Mouse (Mus musculus): Measurements from ENCODE around the gene Adgb. TPM values are rescaled to one million over a fixed set of nuclear protein-coding genes. Genes with fewer than 3 reads are reported as not detected.
"Not testable (repeated sequence)": the region's sequence is repeated elsewhere in the genome, so short reads cannot be mapped to it uniquely, and the experiment has no call there.

Gene Adgb
- under 1 TPM; 0.08 TPM for total RNA-seq (2021)

DNA sequence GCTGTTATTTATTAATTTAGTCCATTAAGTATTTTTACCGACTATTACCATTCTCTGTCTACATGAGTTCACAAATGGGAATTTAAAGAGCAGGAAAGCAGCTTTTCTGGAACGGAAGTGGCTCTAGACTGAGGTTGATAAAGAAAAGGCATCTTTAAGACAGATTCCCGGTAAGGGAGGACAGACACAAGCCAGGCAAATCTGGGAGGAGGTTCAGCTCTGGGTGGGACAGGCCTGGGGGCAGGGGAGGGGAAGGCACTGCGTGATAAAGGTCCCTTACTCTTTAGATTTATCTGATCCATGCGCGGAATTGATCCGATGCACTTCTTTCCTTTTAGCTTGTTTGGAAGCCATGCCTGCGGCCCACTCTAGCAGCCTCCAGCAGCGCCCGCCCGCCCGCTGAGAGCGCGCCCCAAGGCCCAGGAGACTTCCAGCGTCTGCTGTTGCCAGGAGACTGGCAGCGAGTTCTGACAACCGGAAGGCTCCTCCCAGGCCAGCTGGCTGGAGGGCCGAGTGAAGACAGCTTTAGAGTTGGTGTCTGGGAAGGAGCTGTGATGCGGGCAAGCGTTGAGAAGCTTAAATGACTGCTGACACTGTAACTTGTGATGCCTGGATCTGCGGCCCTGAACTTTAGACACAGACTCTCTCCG is at the start of gene Adgb:
Gene Adgb, minus strand, starts transcription at position 366 of the 650 bp plus-strand sequence.
- DNase-seq: peak; percentile 57 to 66
- intact Hi-C loops (cut with DNase I): no loop called here

DNA sequence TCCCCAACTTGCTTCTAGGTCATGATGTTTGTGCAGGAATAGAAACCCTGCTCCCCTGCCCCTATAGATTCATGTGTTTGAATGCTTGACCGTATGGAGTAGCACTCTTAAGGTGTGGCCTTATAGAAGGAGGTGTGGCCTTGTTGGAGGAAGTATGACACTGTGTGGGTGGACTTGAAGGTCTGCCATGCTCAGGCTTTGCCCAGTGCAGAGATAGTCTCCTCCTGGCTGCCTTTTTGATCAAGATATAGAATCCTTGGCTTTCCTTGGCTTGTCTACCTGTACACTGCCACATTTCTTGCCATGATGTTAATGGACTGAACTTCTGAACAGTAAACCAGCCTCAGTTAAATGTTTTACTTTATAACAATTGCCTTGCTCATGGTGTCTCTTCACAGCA is 8.0 kb upstream of the Adgb start:
- no peak for DNase-seq
- intact Hi-C loops (cut with DNase I): no loop called here

- intact Hi-C loops (cut with DNase I); DNase-seq: not testable (repeated sequence)
These were observed 5.3 kb upstream of the Adgb start for GRCm38 (mm10) chr10:10477429-10477828.

GRCm38 (mm10) chr10:10476956-10477355 is 4.8 kb upstream of the Adgb start:
- intact Hi-C loops (cut with DNase I): no loop called here
- DNase-seq: no peak

- no peak for DNase-seq
- intact Hi-C loops (cut with DNase I): no loop called here
These were observed 4.4 kb upstream of the Adgb start for GRCm38 (mm10) chr10:10476549-10476948.

GRCm38 (mm10) chr10:10468699-10469547 is 3.2 kb downstream of the Adgb start:
- DNase-seq: no peak
- intact Hi-C loops (cut with DNase I): no loop called here

GRCm38 (mm10) chr10:10460113-10460512 is 12.0 kb downstream of the Adgb start:
- no peak for DNase-seq
- intact Hi-C loops (cut with DNase I): no loop called here

DNA sequence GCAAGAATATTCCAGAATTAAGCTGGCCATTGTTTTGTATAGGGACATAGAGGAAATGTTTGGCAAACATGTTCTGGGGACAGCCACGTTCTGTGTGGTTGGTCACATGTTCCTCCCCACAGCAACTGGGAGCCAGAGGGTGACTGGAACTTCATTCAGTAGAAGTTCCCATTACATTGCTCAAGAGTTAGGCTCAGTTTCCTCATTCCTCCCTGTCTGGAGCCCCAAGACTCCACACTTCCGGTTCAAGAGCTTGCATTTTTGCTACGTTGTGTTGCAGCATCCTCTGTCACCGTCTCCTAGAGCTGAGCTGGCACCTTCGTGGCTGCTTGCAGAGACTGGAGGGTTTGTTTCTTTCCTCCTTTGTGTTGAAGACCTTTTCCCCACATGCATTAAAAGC is 15.1 kb downstream of the Adgb start:
- no peak for DNase-seq
- intact Hi-C loops (cut with DNase I): no loop called here

- no peak for DNase-seq
- intact Hi-C loops (cut with DNase I): no loop called here
These were observed 23.1 kb downstream of the Adgb start for GRCm38 (mm10) chr10:10449067-10449466.

GRCm38 (mm10) chr10:10444841-10445466 is 27.2 kb downstream of the Adgb start:
- intact Hi-C loops (cut with DNase I): no loop called here
- DNase-seq: no peak

DNA sequence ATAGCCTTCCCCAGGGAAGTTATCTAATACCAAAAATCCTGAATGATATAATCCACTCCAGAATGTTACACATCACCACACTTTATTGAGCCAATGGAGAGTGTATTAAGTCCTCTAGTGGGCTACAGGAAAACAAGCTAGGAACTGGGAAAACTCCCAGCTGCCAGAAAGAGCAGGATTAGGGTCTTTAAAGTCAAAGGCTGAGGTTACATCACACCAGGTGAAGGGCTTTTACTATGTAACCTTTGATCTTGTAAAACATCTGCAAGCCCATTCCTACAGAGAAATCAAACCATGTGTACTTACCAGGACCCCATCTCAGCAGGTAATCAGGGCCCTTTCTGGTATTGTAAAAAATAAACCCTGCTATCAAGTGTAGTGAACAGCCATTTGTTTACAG is 28.6 kb downstream of the Adgb start:
- intact Hi-C loops (cut with DNase I): no loop called here
- no peak for DNase-seq

DNA sequence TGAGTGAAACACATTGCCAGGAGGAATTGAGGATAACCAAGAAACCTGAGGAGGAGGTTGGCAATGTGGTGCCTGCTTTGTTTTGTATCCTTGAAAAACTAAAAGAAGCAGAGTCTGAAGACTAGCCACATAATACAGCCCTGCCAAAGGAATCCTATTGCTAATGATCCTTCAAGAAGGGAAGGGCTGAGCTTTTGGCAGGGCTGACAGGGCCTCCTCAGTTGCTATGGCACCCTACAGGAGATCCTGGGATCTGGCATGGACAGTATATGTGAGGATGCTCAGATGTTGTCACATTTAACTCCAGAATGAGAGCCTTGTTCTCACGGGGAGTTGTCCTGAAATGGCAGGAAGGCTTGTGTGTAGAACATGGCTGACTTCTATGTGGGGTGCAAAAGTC is 37.1 kb downstream of the Adgb start:
- intact Hi-C loops (cut with DNase I): no loop called here
- no peak for DNase-seq

DNA sequence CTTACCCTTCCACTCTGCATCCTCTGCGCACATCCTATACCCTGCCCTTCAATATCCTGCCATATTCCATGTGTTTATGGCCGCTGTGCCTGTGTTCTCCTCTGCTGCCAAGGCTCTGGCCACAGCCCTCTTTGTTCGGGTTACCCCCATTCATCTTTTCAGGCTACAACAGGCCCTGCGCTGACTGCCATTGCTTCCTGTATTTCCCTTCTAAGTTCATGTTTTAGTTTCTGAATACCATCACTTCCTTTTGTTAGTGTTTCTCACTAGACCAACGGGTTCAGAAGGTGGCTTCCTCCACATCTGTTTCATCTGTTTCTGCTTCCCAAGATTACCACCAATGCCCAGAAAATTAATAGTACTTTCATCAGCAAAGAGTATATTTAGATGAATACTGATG is 42.5 kb downstream of the Adgb start:
- intact Hi-C loops (cut with DNase I): no loop called here

DNA sequence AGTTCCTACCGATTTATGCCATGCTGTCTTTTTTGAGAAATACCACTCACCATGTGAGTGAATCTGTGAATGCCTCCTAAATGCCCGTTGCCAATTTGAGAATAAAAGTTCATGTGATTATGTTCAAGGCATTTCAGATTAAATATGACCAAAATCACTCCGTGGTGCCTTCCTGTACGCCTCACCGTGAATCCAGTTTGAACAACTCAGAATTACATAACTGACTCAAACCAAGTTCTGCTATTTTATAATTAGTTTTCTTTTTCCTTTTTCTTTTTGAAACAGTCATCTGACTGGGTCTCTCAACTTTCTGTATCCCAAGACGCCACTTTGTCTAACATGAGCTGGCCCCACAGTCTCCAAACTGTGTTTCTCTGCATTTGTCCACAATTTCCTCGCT is 43.1 kb downstream of the Adgb start:
- DNase-seq: no peak
- intact Hi-C loops (cut with DNase I): no loop called here

More for the DNA sequence above, 42.5 kb downstream of the Adgb start:
- DNase-seq: no peak

DNA sequence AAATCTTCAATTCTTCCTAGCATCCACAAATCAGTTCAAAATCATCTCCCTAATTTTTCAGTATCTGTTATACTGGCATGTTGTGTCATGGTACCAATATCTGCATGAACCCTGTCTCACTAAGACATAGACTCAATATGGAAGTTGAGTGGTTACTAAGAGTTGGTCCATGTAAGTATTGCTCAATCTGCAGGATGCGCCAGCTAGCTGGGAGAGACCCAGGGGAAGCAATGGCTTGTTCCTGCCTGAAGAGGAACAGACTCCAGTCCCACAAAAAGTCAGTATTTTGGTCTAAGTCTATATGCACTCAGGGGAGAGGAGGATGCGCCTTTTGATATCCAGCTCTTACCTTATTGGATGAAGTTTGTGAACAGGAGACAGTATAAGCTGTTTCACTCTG is 47.7 kb downstream of the Adgb start:
- DNase-seq: no peak
- intact Hi-C loops (cut with DNase I): no loop called here

DNA sequence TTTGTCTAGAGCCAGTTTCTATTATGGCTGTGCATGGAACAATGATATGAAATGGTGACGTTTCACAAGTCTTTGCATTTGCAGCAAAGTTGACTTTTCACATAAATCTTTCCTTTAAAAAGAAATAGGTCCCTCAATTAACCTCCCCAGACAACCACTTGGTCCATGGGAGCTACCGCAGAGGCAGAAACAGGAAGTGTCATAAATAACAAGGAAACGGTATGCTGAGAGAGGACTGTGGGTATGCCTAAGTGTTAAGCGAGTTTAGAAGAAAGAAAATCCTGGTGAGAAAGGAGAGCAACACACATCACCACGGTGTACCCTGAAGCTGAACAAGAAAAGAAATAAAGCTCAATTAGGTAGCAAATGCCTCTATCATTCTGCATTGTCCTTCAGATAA is 61.1 kb downstream of the Adgb start:
- no peak for DNase-seq
- intact Hi-C loops (cut with DNase I): no loop called here

- no peak for DNase-seq
- intact Hi-C loops (cut with DNase I): loop anchor here (1.0 to 5.0 kb wide), 2 partner anchors 150 to 769 kb away; partner anchors contain the start of gene Rab32
These were observed 64.0 kb downstream of the Adgb start for GRCm38 (mm10) chr10:10408166-10408565.

DNA sequence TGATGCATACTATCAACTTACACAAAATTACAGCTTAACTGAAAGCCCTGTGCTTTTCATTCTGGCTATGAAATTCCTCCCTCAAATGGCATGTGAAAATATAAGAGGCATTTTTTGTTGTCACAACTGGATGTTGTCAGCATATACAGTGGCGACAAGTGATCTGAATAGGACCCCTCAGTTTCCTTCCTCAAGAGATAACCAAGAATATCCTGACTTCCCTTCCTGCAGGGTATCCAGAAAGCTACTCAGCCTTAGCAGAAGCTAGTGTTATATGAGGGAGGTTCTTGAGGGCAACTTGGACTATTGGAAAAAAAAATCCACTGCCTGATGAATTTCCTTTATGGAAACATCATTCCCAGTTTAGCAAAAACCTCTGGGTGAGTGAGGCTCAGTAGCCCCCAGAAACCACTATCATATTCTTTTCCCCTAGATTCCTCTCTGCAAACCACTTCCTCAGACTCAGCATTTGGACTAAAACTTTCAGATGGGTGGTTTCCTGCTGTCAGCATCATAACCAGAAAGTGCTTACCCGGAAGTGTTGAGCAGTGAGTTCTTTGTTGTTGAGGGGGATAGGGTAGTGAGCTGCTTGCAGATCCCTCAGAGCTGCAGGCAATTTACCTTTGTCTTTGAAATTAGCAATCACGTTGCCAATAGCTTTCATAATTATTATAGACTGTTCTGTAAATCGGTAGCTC is 76.2 kb downstream of the Adgb start:
- intact Hi-C loops (cut with DNase I): no loop called here
- DNase-seq: no peak

DNA sequence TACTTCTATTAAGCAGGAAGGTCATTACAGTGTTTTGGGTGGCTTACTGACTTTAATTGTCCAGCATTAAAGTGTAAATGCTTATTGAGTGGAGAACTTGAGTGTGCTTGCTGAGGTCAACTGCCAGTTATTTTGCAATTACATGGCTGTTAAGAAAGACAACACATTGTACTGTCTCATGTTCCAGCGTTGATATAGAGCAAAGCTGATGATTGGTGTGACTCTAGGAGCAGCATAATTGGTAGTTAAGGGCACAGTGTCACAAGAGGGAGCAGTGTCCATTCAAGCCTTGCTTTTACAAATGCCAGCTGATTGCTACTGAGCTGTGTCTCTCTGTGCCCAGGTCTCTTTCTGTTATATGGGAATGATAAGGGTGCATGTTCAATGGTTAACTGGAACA is 97.5 kb downstream of the Adgb start:
- intact Hi-C loops (cut with DNase I): no loop called here
- no peak for DNase-seq

DNA sequence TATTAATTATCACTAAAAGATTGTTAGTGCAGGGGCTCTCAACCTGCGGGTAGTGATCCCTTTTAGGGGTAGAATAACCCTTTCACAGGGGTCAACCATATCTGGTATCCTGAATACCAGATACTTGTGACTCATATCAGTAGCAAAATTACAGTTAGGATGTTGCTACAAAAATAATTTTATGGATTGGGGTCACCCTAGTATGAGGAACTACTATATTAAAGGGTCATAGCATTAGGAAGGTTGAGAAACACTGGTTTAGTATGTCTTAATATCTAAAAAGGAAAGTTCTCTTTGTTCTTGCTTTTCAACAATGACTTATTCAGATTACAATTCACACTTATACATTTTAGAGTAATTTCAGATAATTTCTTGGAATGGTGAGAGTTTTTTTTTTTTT is 108.1 kb downstream of the Adgb start:
- intact Hi-C loops (cut with DNase I): no loop called here
- no peak for DNase-seq
